Mouse (Mus musculus) stomach, embryonic 16.5 days (tissue): ENCODE data around the gene Zfp2. TPM values are rescaled to one million over a fixed set of nuclear protein-coding genes. Genes with fewer than 3 reads are reported as not detected.

Source experiments
- ATAC-seq: fragments of 200-750 bp; cut with Nextera tagmentation; 2 replicates; pipeline ENCODE4 v1.8.0; 2017; ENCODE audit warnings: moderate number of reproducible peaks, moderate TSS enrichment; ENCODE audit not compliant: insufficient read depth, low FRiP score
- H3K27ac ChIP-seq: fragments of 300-500 bp; sonication (generic); 2 replicates; pipeline ENCODE4 v1.5.1; 2014; ENCODE audit warnings: low read length
- H3K27me3 ChIP-seq: fragments of 300-500 bp; sonication (generic); 2 replicates; pipeline ENCODE4 v1.6.1; 2014; ENCODE audit warnings: low read length, control low read depth, mixed read lengths; ENCODE audit not compliant: control insufficient read depth, insufficient read depth
- H3K36me3 ChIP-seq: fragments of 300-500 bp; sonication (generic); 2 replicates; pipeline ENCODE4 v1.6.1; 2014; ENCODE audit warnings: low read length; ENCODE audit not compliant: control insufficient read depth, insufficient read depth
- H3K4me1 ChIP-seq: fragments of 300-500 bp; sonication (generic); 2 replicates; pipeline ENCODE4 v1.6.1; 2014; ENCODE audit warnings: low read length, control low read depth, mixed read lengths; ENCODE audit not compliant: control insufficient read depth, insufficient read depth
- H3K4me2 ChIP-seq: fragments of 300-500 bp; sonication (generic); 2 replicates; pipeline ENCODE4 v1.6.1; 2014; ENCODE audit warnings: low read depth, low read length, mixed read lengths
- H3K4me3 ChIP-seq: fragments of 300-500 bp; sonication (generic); replicated peaks from 2 replicates; pipeline ENCODE4 v1.5.1; 2014; ENCODE audit warnings: mild to moderate bottlenecking, low read length
- H3K9ac ChIP-seq: fragments of 300-500 bp; sonication (generic); 2 replicates; pipeline ENCODE4 v1.6.1; 2014; ENCODE audit warnings: low read length
- H3K9me3 ChIP-seq: fragments of 300-500 bp; sonication (generic); replicated peaks from 2 replicates; pipeline ENCODE4 v1.6.1; 2016; ENCODE audit warnings: low read length, control low read depth; ENCODE audit not compliant: control insufficient read depth
- WGBS: fragments of 180-500 bp; shearing (Covaris S2); extraction: QIAGEN DNeasy Blood & Tissue Kit; methylation state at CpG from one replicate; pipeline ENCODE4 v1.1.7; 2014; 5-methylcytosine and 5-hydroxymethylcytosine counted together
- polyA plus RNA-seq: library from polyadenylated mRNA; unstranded; fragments of >200 nt; fragmentation: Nextera tagmentation; extraction: Ambion mirVana; gene quantifications from 2 replicates; pipeline ENCODE4 v1.2.1, GENCODE M21; 2015

The Zfp2 gene
- polyA plus RNA-seq, 1 experiment from 2014 or later: 11.6 TPM

DNA sequence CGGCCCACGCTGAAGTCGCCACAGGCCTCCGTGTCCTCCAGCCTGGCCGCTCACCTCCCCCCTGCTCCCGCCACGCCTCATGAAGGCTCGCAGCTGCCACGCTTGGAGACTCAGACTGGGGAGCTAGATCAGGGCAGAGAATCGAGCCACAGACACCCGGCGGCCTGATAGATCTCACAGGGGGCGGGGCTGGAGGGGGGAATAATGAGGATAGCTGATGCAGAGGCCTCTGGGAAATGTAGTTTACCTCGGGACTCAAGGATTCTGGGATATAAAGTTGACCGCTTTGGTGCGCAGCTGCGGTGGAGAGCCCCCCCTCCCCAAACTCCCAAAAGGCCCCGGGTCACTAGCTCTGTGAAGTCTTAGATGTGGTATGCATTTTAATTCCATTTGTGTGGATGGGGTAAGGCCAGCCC lies 15.5 kb upstream of the Zfp2 start, which contains the start of gene Zfp354b:
Gene Zfp354b, minus strand, starts transcription at position 183 of the 416 bp plus-strand sequence.
- H3K4me2 ChIP-seq: peak within 1 kb of the TSS; percentile 88
- H3K27me3 ChIP-seq: no peaks in the 10 kb centered on the region
- H3K4me1 ChIP-seq: peaks cover 4% of the 10 kb centered on the region; the same call in 1 of the 2 replicates
- H3K9me3 ChIP-seq: no peaks in the 10 kb centered on the region
- under 1% methylated on average over 18 of the region's 18 CpGs for WGBS
- H3K4me3 ChIP-seq: peak within 1 kb of the TSS; percentile 54
- H3K27ac ChIP-seq: no peak within 1 kb of the TSS
- H3K9ac ChIP-seq: peak within 1 kb of the TSS; percentile 65
- peak; percentile 95 for ATAC-seq
- no peaks in the 10 kb centered on the region for H3K36me3 ChIP-seq

DNA sequence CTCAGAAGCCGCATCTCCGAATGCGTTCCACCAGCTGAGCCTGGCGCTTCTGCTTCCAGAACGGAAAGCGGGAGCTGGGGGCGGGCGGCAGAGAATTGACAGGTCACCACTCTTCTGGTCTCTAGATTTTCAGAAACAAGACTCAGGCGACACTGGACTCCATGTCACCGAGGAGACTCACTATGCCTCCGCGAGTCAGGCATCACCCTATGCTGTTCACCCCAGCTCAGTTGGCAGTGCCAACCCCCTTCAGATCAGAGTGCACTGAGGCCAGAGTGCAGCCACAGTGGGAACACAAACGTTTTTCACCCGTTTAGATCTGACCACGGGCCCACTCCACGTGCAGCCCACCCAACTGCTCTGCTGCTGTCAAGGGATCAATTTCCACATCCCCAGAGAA lies 15.1 kb upstream of the Zfp2 start:
- 0% methylated on average over 16 of the region's 16 CpGs for WGBS
- Histone ChIP-seq H3K36me3 (no peaks in the 10 kb centered on the region), H3K4me1 (peaks cover 4% of the 10 kb centered on the region; the same call in 1 of the 2 replicates), H3K27ac (no peak overlapping the region), H3K4me2 (peak overlapping the region; percentile 88), H3K9ac (peak overlapping the region; percentile 65), H3K27me3 (no peaks in the 10 kb centered on the region), H3K4me3 (peak overlapping the region; percentile 54), H3K9me3 (no peaks in the 10 kb centered on the region)
- peak; percentile 59; the same call in 1 of the 2 replicates for ATAC-seq

DNA sequence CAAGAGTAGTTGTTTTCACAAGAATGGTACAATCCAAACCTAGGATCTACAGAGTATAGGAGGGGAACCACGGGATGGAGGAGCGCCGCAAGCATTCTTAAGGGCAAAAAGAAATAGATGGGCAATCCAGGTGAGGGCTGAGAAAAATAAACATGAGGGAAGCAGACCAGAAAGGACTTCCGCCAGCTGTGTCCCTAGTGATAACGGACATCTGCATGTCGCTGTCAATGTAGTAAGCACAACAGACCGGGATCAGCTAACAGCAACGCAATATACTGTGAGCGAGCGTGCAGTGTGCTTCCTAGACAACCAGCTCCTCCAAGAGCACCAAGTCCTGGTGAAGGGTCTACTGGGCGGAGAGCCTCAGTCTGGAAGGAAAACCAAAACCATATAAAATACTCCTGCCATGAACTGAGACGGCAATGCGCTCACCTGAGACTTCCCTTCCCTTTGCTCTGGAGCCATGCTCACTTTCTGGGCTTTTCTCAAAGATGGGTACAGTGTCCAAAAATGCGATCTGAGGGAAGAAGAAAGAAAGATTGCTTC lies 14.6 kb upstream of the Zfp2 start:
- 14% methylated on average over 14 of the region's 14 CpGs for WGBS
- no peak for ATAC-seq

DNA sequence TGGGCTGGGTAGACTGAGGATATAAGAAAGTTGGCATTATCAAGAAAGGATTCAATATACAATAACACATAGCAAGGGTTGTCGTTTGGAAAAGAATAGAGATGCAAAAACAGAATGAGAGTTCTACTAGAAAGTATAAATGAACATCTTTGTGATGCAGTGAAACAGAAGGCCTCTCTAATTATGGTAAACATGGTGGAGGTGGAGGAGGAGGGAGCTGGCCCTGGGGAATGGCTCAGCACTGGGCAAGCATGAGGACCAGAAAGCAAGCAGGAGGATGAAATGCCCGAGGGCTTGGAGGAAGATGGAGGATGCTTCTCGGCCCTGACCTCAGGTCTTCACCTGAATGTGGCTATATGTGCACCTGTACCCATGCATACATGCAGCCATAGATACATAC lies 1.5 kb downstream of the Zfp2 start:
- Histone ChIP-seq H3K4me3 (no peak overlapping the region), H3K36me3 (peaks cover 22% of the 10 kb centered on the region; the same call in 1 of the 2 replicates), H3K4me1 (no peaks in the 10 kb centered on the region), H3K9me3 (0 out of 2 replicates have a peak, but pooled peaks cover 5% of the 10 kb centered on the region), H3K27me3 (no peaks in the 10 kb centered on the region), H3K9ac (no peak overlapping the region), H3K27ac (no peak overlapping the region), H3K4me2 (no peak overlapping the region)
- ATAC-seq: no peak
- WGBS: 94% methylated on average over 3 of the region's 3 CpGs

More for the DNA sequence above, 14.6 kb upstream of the Zfp2 start:
- peak overlapping the region; percentile 88 for H3K4me2 ChIP-seq
- H3K4me3 ChIP-seq: peak overlapping the region; percentile 54
- H3K36me3 ChIP-seq: no peaks in the 10 kb centered on the region
- H3K4me1 ChIP-seq: peaks cover 4% of the 10 kb centered on the region; the same call in 1 of the 2 replicates
- peak overlapping the region; percentile 65 for H3K9ac ChIP-seq
- no peak overlapping the region for H3K27ac ChIP-seq
- no peaks in the 10 kb centered on the region for H3K27me3 ChIP-seq
- no peaks in the 10 kb centered on the region for H3K9me3 ChIP-seq

DNA sequence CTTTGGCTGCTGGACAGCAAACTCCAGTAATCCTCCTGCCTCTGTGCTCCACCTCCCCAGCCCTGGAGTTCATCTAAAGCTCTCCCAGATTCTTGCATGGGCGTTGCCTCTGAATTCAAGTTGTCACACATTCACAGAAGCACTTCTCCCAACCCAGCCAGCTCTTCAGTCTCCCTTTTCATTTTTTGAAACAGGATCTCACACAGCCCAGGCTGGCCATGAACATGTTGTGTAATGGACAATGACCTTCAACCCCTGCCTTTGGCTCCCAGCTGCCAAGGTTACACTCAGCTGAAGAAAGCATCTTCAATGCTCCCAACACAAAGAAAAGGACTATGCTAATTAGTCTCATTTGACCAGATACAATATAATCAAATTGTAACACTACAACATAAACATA lies 2.7 kb downstream of the Zfp2 start:
- H3K4me1 ChIP-seq: no peaks in the 10 kb centered on the region
- WGBS: 91% methylated on average over 1 of the region's 1 CpGs
- H3K9ac ChIP-seq: no peak overlapping the region
- ATAC-seq: no peak
- H3K9me3 ChIP-seq: 0 out of 2 replicates have a peak, but pooled peaks cover 5% of the 10 kb centered on the region
- H3K4me2 ChIP-seq: no peak overlapping the region
- H3K27ac ChIP-seq: no peak overlapping the region
- peaks cover 28% of the 10 kb centered on the region; the same call in 1 of the 2 replicates for H3K36me3 ChIP-seq
- H3K4me3 ChIP-seq: no peak overlapping the region
- H3K27me3 ChIP-seq: no peaks in the 10 kb centered on the region

DNA sequence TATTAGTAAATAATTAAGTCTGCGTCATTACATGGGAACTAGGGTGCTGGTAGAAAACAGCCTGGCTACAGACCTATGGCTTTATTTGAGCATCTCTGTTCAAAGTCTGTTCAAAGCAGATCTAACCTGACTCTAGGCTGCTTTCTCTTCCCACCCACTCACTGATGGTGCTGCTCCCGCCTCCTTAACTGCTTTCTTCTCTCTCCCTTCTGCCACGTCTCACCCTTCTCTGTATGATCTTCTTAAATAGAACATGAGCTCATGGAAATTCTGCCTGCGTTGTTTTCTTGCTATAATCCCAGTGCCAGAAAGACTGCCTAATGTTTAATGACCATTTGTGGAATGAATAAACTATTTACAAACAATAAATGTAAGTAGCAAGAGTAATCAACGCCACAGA lies 7.8 kb downstream of the Zfp2 start:
- peaks cover 60% of the 10 kb centered on the region for H3K36me3 ChIP-seq
- H3K9me3 ChIP-seq: peaks cover 19% of the 10 kb centered on the region
- no peaks in the 10 kb centered on the region for H3K4me1 ChIP-seq
- H3K4me3 ChIP-seq: no peak overlapping the region
- no peak for ATAC-seq
- no peak overlapping the region for H3K27ac ChIP-seq
- H3K4me2 ChIP-seq: no peak overlapping the region
- 88% methylated on average over 5 of the region's 5 CpGs for WGBS
- no peak overlapping the region for H3K9ac ChIP-seq
- H3K27me3 ChIP-seq: no peaks in the 10 kb centered on the region

DNA sequence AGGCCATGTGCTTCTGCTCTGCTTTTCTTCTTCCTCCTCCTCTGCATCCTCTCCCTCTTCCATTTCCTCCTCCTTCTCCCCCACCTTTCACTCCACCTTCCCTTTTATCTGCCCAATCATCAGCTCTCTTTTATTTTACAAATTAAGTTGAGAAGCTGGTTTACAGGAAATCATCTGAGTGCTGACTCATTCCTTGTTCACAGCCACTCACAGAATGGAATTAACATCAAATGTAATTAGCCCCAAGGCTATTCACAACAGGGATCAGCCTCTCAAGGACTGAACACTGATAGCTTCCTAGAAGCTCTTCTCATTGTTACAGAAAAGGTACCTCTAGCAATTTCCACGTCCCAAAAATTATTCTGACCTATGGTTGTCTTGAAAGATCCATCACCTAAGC lies 18.6 kb downstream of the Zfp2 start:
- Histone ChIP-seq H3K27me3 (no peaks in the 10 kb centered on the region), H3K4me3 (no peak overlapping the region), H3K9me3 (peaks cover 46% of the 10 kb centered on the region), H3K36me3 (peaks cover 33% of the 10 kb centered on the region), H3K27ac (no peak overlapping the region), H3K4me2 (no peak overlapping the region), H3K9ac (no peak overlapping the region), H3K4me1 (no peaks in the 10 kb centered on the region)
- no peak for ATAC-seq
- 74% methylated on average over 1 of the region's 1 CpGs for WGBS

DNA sequence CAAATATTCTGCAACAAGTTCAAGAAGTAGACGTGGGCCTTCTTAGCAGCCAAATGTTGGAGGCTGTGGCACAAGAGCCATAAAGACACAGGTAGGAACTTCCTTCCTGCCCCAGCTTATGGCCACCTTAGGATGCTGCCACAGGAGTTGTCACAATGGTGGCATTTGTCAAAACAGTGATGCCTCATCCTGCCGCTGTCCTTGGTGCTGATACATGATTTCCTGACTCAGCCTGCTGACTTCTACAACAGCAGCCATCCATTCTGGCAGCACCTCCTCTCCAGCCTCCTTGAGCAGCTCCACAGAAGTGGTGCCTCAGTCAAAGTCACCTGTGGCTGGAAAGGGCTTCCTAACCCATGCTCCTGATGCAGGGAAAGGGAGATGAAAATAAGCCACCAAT lies 23.5 kb downstream of the Zfp2 start:
- Histone ChIP-seq H3K9ac (no peak overlapping the region), H3K4me1 (no peaks in the 10 kb centered on the region), H3K36me3 (no peaks in the 10 kb centered on the region), H3K27ac (no peak overlapping the region), H3K9me3 (peaks cover 10% of the 10 kb centered on the region; the same call in 1 of the 2 replicates), H3K4me3 (no peak overlapping the region), H3K4me2 (no peak overlapping the region), H3K27me3 (no peaks in the 10 kb centered on the region)
- WGBS: 66% methylated on average over 2 of the region's 2 CpGs
- no peak for ATAC-seq

DNA sequence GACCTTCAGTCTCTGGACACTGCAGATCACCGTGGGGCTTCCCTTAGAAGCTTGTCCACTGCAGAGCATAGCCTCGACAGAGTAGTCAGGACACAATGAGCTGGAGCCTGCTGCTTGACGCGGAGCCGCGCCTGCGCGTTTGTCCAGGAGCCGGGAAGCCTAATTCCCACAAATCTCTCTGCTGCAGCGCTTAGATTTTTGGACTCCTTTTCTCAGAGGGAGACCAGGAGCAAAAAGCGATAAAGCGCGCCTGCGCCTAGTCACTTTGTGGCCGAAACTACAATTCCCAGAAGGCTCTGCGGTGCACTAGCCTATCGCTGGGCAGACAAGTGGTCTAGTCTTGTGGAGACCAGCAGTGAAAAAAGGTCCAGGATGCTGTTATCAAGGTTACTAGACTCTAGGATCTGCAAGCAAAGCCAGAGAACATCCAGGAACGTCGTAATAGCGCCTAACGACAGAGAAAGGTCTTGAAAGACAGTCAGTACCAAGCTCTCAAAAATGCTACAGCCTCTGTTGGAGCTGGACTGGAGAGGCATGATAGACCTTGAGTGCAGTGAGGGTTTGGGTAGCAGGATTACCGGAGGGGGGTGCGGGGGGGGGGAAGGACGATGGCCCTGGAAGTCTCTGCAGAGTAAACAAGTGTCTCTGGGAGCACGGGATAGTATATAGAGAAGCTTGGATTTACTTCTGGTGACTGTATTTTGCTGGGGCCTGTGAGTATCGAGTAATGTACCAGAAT lies 28.4 kb downstream of the Zfp2 start, which contains the start of gene Zfp454:
Gene Zfp454, minus strand, starts transcription at position 262 of the 739 bp plus-strand sequence.
- Histone ChIP-seq H3K9me3 (no peaks in the 10 kb centered on the region), H3K36me3 (no peaks in the 10 kb centered on the region), H3K4me3 (peak within 1 kb of the TSS; percentile 52), H3K27ac (peak within 1 kb of the TSS; percentile 53; the same call in 1 of the 2 replicates), H3K27me3 (no peaks in the 10 kb centered on the region), H3K4me2 (peak within 1 kb of the TSS; percentile 66), H3K4me1 (peaks cover 7% of the 10 kb centered on the region), H3K9ac (peak within 1 kb of the TSS; percentile 73)
- 5% methylated on average over 26 of the region's 26 CpGs for WGBS
- peak; percentile 93 for ATAC-seq
